ENCODE assay signal across 9 mouse cellular contexts in the genomic region with DNA sequence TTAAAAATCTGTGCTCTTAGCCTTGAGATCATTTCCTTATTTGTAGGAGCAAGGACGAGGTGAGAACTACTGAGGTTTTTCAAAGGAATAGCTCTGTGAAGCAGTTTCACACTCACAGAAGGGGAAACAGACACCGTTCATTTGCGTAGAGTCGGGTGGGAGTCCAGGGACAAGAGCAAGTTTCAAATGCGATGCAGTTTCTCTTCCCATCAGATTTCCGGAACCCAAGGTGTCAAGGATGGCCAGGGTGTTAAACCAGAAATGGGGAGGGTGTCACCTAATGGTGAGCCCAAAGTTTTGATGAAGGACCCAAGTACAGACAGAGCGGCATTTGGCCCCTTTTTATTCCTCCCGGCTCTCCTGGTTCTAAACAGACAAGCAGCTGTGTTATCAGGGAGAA. TPM values are rescaled to one million over a fixed set of nuclear protein-coding genes. Genes with fewer than 3 reads are reported as not detected.
DNase-seq lines count a peak whose midpoint lies in the region; ATAC-seq and TF ChIP-seq lines count a peak whose summit lies in the region.
"Had no signal": no experiment of that assay in that cellular context is flagged by ENCODE, and none has a peak within 500 bp of the region (broad histone marks: within the 10 kb centered on the region; RNA-seq: fewer than 3 reads in every experiment).

No protein-coding gene starts in this region.

- H3K4me1 ChIP-seq in heart, adult 2 months (ENCODE audit: control insufficient read depth, insufficient read depth, low read length), result peaks cover 1% of the 10 kb centered on the region; the same call in 1 of the 2 replicates
- H3K4me1 ChIP-seq in ES-Bruce4 (ENCODE audit: control insufficient read depth, insufficient read depth, low read length), result no peaks in the 10 kb centered on the region
- no peaks in the 10 kb centered on the region for H3K4me1 ChIP-seq in hindbrain, embryonic 11.5 days (replicated peaks; ENCODE audit: control insufficient read depth, insufficient read depth, low read length)

- DNase-seq in heart, adult 2 months, result no peak
- no peak for DNase-seq in heart, postnatal 10 days
- no peak for DNase-seq in hindbrain, embryonic 11.5 days (ENCODE audit: low spot score)
- no peak for DNase-seq in retina, postnatal 1 day
- no peak for DNase-seq in Muller cell, postnatal 12 days (ENCODE audit: inconsistent ontology term)
- DNase-seq in adrenal gland, postnatal 36 days, result no peak

- intact Hi-C loops in heart, adult 2 months (cut with DNase I), result loop anchor here (2.0 kb wide), 1 partner anchor 24 kb away; a partner anchor contains a TSS
- intact Hi-C loops in heart, postnatal 10 days (cut with DNase I), result no loop called here

- H3K27ac ChIP-seq in heart, adult 2 months, result peak overlapping the region; percentile 90
- H3K27ac ChIP-seq in ES-Bruce4 (ENCODE audit: insufficient read depth, low read length), result no peak overlapping the region
- no peak overlapping the region for H3K27ac ChIP-seq in hindbrain, embryonic 11.5 days (ENCODE audit: low read depth, low read length)

- H3K27me3 ChIP-seq in heart, adult 2 months (ENCODE audit: control insufficient read depth, insufficient read depth, low read length), result no peaks in the 10 kb centered on the region
- H3K27me3 ChIP-seq in ES-Bruce4 (ENCODE audit: control insufficient read depth, insufficient read depth, low read length, poor library complexity, severe bottlenecking), result no peaks in the 10 kb centered on the region
- no peaks in the 10 kb centered on the region for H3K27me3 ChIP-seq in hindbrain, embryonic 11.5 days (ENCODE audit: control insufficient read depth, insufficient read depth, low read length)

- no peak for TF ChIP-seq EP300 in heart, adult 2 months (IDR thresholded peaks at IDR 0.05; ENCODE audit: insufficient read depth, low read depth, low read length)
- no peak for TF ChIP-seq EP300 in ES-Bruce4 (IDR thresholded peaks at IDR 0.05; ENCODE audit: insufficient read depth, low read depth, low read length)

- WGBS in heart, adult 2 months, result 10% methylated on average over 8 of the region's 8 CpGs
- WGBS in hindbrain, embryonic 11.5 days, result 16% methylated on average over 8 of the region's 8 CpGs

- no peak for TF ChIP-seq CTCF in heart, adult 2 months (IDR thresholded peaks at IDR 0.05)
- TF ChIP-seq CTCF in ES-Bruce4 (IDR thresholded peaks at IDR 0.05; ENCODE audit: low read depth, low read length), result no peak

- peak overlapping the region; percentile 73 for H3K4me3 ChIP-seq in heart, adult 2 months
- H3K4me3 ChIP-seq in ES-Bruce4 (ENCODE audit: low read depth, low read length), result peak overlapping the region; percentile 97
- H3K4me3 ChIP-seq in hindbrain, embryonic 11.5 days (ENCODE audit: low read depth, low read length), result peak overlapping the region; percentile 79

- H3K9me3 ChIP-seq in ES-Bruce4 (replicated peaks; ENCODE audit: control insufficient read depth, insufficient read depth, low read length, poor library complexity, severe bottlenecking), result no peaks in the 10 kb centered on the region
- no peaks in the 10 kb centered on the region for H3K9me3 ChIP-seq in hindbrain, embryonic 11.5 days (ENCODE audit: control insufficient read depth, low read length)

- TF ChIP-seq POLR2A in heart, adult 2 months (IDR thresholded peaks at IDR 0.05; ENCODE audit: insufficient read depth, low read depth, low read length), result no peak
- TF ChIP-seq POLR2A in ES-Bruce4 (IDR thresholded peaks at IDR 0.05; ENCODE audit: insufficient read depth, low read length), result no peak

- no peak for ATAC-seq in hindbrain, embryonic 11.5 days (ENCODE audit: low FRiP score)
- peak; percentile 24 for ATAC-seq in megakaryocyte progenitor cell, adult 5-6 weeks (replicated peaks; ENCODE audit: poor library complexity)

- H3K79me2 ChIP-seq in heart, adult 2 months (replicated peaks; ENCODE audit: control insufficient read depth, insufficient read depth, low read length), result no peaks in the 10 kb centered on the region

- peak overlapping the region; percentile 78 for H3K4me2 ChIP-seq in hindbrain, embryonic 11.5 days (replicated peaks; ENCODE audit: low read depth, low read length)

- peak overlapping the region; percentile 35 for H3K9ac ChIP-seq in heart, adult 2 months (ENCODE audit: low read depth, low read length)
- peak overlapping the region; percentile 78 for H3K9ac ChIP-seq in ES-Bruce4 (ENCODE audit: low read depth, poor library complexity, severe bottlenecking)
- peak overlapping the region; percentile 80; the same call in 1 of the 2 replicates for H3K9ac ChIP-seq in hindbrain, embryonic 11.5 days (ENCODE audit: low read depth, low read length)

- no peaks in the 10 kb centered on the region for H3K36me3 ChIP-seq in heart, adult 2 months (ENCODE audit: control insufficient read depth, insufficient read depth, low read length)
- H3K36me3 ChIP-seq in ES-Bruce4 (ENCODE audit: control insufficient read depth, insufficient read depth, low read length, poor library complexity, severe bottlenecking), result peaks cover 18% of the 10 kb centered on the region
- H3K36me3 ChIP-seq in hindbrain, embryonic 11.5 days (ENCODE audit: control insufficient read depth, insufficient read depth, low read length), result peaks cover 3% of the 10 kb centered on the region; the same call in 1 of the 2 replicates

RNA-seq across cellular contexts. Expression of a gene that starts 0.3 kb away (rescaled TPM):
- total RNA-seq in heart, adult 2 months (2021), result 10 to 100 TPM; 49.3 to 56.6 TPM
- 36.0 and 42.3 TPM in 2 replicates for polyA plus RNA-seq in heart, adult 2 months (2012; rRNA removed)
- total RNA-seq in heart, postnatal 10 days (2021), result 10 to 100 TPM; 44.4 to 46.9 TPM
- 23.7 and 24.5 TPM in 2 replicates for polyA plus RNA-seq in ES-Bruce4 (2011; ENCODE audit: insufficient read depth, insufficient read length, low read depth, missing spikeins)
- polyA plus RNA-seq in hindbrain, embryonic 11.5 days (2014; fragmentation: Nextera tagmentation; extraction: Ambion mirVana), result 101 and 104 TPM in 2 replicates
- 91.6 and 102 TPM in 2 replicates for total RNA-seq in megakaryocyte progenitor cell, adult 5-6 weeks (2015)
- 43.1 and 48.6 TPM in 2 replicates for total RNA-seq in megakaryocyte progenitor cell, adult 5-6 weeks (2017)
- 10 to 100 TPM; 63.2 to 70.8 TPM for total RNA-seq in adrenal gland, postnatal 36 days (2021)

RNA-seq across cellular contexts. Expression of a gene that starts 12.2 kb away (rescaled TPM):
- under 1 TPM; 0.14 to 0.16 TPM for total RNA-seq in heart, adult 2 months (2021)
- 0.53 and 0.55 TPM in 2 replicates for polyA plus RNA-seq in heart, adult 2 months (2012; rRNA removed)
- total RNA-seq in heart, postnatal 10 days (2021), result under 1 TPM; 0.26 to 0.45 TPM
- 3.7 and 4.6 TPM in 2 replicates for polyA plus RNA-seq in ES-Bruce4 (2011; ENCODE audit: insufficient read depth, insufficient read length, low read depth, missing spikeins)
- polyA plus RNA-seq in hindbrain, embryonic 11.5 days (2014; fragmentation: Nextera tagmentation; extraction: Ambion mirVana), result 4.5 and 4.9 TPM in 2 replicates
- total RNA-seq in megakaryocyte progenitor cell, adult 5-6 weeks (2015), result 0.39 TPM in 1 of 2 replicates, not detected in the other
- total RNA-seq in megakaryocyte progenitor cell, adult 5-6 weeks (2017), result not detected in 2 replicates
- under 1 TPM; 0.20 to 0.66 TPM for total RNA-seq in adrenal gland, postnatal 36 days (2021)
- total RNA-seq: hematopoietic stem cell, adult 5-6 weeks had no signal

RNA-seq across cellular contexts. Expression of a gene that starts 16.9 kb away (rescaled TPM):
- total RNA-seq in heart, adult 2 months (2021), result 10 to 100 TPM; 67.6 to 75.5 TPM
- 57.3 and 83.7 TPM in 2 replicates for polyA plus RNA-seq in heart, adult 2 months (2012; rRNA removed)
- 100 to 1,000 TPM; 105 to 110 TPM for total RNA-seq in heart, postnatal 10 days (2021)
- polyA plus RNA-seq in ES-Bruce4 (2011; ENCODE audit: insufficient read depth, insufficient read length, low read depth, missing spikeins), result 60.5 and 62.4 TPM in 2 replicates
- 49.1 and 55.3 TPM in 2 replicates for polyA plus RNA-seq in hindbrain, embryonic 11.5 days (2014; fragmentation: Nextera tagmentation; extraction: Ambion mirVana)
- 15.6 and 19.5 TPM in 2 replicates for total RNA-seq in megakaryocyte progenitor cell, adult 5-6 weeks (2015)
- 31.4 and 41.2 TPM in 2 replicates for total RNA-seq in megakaryocyte progenitor cell, adult 5-6 weeks (2017)
- total RNA-seq in adrenal gland, postnatal 36 days (2021), result 100 to 1,000 TPM; 127 to 142 TPM

RNA-seq across cellular contexts. Expression of a gene that starts 17.6 kb away (rescaled TPM):
- total RNA-seq in heart, adult 2 months (2021), result 1 to 10 TPM; 5.5 to 5.6 TPM
- 3.1 TPM in 2 replicates for polyA plus RNA-seq in heart, adult 2 months (2012; rRNA removed)
- 10 to 100 TPM; 12.3 to 14.4 TPM for total RNA-seq in heart, postnatal 10 days (2021)
- polyA plus RNA-seq in ES-Bruce4 (2011; ENCODE audit: insufficient read depth, insufficient read length, low read depth, missing spikeins), result 8.0 and 12.4 TPM in 2 replicates
- 14.6 and 15.5 TPM in 2 replicates for polyA plus RNA-seq in hindbrain, embryonic 11.5 days (2014; fragmentation: Nextera tagmentation; extraction: Ambion mirVana)
- 0.61 and 1.4 TPM in 2 replicates for total RNA-seq in megakaryocyte progenitor cell, adult 5-6 weeks (2015)
- 1.2 and 1.6 TPM in 2 replicates for total RNA-seq in megakaryocyte progenitor cell, adult 5-6 weeks (2017)
- 10 to 100 TPM; 24.6 to 39.0 TPM for total RNA-seq in adrenal gland, postnatal 36 days (2021)

RNA-seq across cellular contexts. Expression of a gene that starts 17.6 kb away (rescaled TPM):
- 1,000 to 10,000 TPM; 1,040 to 1,280 TPM for total RNA-seq in heart, adult 2 months (2021)
- 696 and 1,017 TPM in 2 replicates for polyA plus RNA-seq in heart, adult 2 months (2012; rRNA removed)
- 1,000 to 10,000 TPM; 1,084 to 1,156 TPM for total RNA-seq in heart, postnatal 10 days (2021)
- 28.1 and 44.0 TPM in 2 replicates for polyA plus RNA-seq in ES-Bruce4 (2011; ENCODE audit: insufficient read depth, insufficient read length, low read depth, missing spikeins)
- polyA plus RNA-seq in hindbrain, embryonic 11.5 days (2014; fragmentation: Nextera tagmentation; extraction: Ambion mirVana), result 1,119 and 1,121 TPM in 2 replicates
- total RNA-seq in megakaryocyte progenitor cell, adult 5-6 weeks (2015), result 3,216 and 3,430 TPM in 2 replicates
- 4,924 and 5,654 TPM in 2 replicates for total RNA-seq in megakaryocyte progenitor cell, adult 5-6 weeks (2017)
- total RNA-seq in adrenal gland, postnatal 36 days (2021), result 1,000 to 10,000 TPM; 1,883 to 1,933 TPM
